Mouse (Mus musculus) cerebellum, adult (tissue): Measurements from ENCODE around the gene Gpr132.

ENCODE experiments used
- ATAC-seq: cut with Nextera tagmentation; 2 replicates; pipeline ENCODE4 v1.9.2; 2017; ENCODE audit warnings: mild to moderate bottlenecking, moderate library complexity, mixed read lengths; ENCODE audit not compliant: insufficient number of reproducible peaks, low FRiP score, low TSS enrichment

Gene Gpr132

DNA sequence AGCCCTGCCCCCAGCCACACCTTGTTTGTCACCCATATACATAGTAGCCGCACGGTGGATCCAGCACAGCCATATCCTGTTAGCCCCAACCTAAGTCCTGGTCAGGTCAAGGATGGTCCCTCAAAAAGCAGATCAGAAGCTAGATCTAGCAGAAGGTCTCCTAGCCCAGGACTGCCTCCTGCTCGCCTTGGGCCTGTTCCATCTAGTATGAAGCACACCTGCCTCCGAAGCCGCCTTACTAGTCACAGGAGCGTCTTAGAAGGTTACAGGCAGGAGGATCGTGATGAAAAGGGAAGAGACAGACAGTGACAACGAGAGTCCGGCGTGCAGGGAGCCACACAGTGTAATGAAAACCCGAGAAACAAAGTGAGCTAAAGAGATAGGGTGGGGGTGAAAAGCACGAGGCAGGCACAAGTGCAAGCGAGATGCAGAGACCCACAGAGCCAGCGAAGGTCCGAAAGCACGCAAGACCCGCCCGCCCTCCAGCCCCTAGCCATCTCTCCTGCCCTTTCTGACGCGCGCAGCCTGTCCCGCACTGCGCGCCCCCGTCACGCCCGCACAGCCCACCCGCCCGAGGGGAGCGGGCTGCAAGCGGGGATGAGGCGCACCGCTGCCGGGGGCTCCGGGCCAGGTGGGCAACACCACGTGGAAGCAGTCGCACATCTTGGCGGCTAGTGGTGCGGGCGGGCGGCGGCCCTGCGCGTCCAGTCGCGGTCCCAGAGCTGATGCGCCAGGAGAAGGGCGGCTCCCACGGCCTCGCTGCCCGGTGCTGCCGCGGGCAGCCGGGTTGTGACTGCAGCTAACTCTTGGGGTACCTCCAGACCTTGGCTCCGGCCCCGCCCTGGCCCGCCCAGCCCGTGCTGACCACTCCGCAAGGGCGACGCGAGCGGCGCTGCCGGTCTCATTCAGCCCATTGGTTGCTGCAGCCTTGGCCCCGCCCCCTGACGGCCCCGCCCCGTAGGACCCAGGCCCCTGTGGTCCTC, 65.9 kb downstream of the Gpr132 start, which contains the start of gene Ahnak2:
Gene Ahnak2, minus strand, starts transcription at position 794 of the 983 bp plus-strand sequence.
- no peak for ATAC-seq
